Mouse (Mus musculus) MN1 (cell line): ENCODE measurements around the gene Dnah7b.
"Not testable (repeated sequence)": the region's sequence is repeated elsewhere in the genome, so short reads cannot be mapped to it uniquely, and the experiment has no call there.

ENCODE experiments used
- DNase-seq: peaks from one replicate; pipeline ENCODE4 v3.0.0-alpha.2; 2016; ENCODE audit warnings: low spot score

Dnah7b gene

DNA sequence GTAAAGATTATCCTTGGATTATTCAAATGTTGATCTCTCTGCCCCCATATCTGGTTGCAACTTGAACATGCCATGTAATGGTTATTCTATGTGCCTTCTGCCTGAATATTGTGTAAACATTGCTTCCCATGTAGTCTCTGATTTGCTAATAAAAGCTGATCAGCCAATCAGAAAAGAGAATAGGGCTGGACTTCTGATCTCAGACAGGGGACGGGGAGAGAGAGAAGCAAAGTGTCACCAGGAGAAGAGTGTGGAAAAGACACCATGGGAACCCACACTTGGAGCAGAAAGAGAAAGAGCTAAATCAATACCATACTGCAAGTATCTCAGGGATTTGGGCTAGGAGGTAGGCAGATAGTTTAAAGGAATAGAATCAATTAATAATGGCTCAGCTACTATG, at the start of gene Dnah7b:
Gene Dnah7b (plus strand): TSS at position 301 of the 400 bp plus-strand sequence.
- DNase-seq: no peak

DNA sequence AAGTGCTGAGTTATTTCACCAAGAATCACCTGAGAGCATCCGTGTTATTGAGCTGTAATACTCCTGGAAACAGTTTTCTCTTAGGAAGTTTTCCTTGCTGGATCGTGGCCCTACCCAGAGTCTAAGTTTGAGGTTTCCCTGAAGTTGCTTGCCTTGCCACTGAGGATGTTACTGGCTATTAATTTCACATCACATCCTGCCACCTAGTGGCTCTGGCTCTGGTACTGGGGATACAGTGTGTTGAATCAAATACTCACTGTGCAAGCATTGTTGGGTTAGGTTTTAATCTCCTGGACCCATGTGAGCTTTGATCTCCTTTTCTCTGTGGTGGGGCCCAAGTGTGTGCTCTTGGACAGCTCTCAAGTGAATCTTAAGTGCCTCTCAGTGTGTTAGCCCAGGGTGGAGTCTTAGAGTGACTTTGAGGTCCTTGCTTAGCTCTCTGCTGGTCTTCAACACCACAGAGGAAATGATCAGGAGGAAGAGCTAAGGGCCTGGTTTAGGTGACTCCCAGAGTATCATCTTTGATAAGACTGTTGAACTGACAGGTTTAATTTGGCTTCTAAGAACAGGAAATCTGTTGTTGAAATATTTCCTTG, 47.6 kb upstream of the Dnah7b start:
- peak; percentile 41 for DNase-seq

DNA sequence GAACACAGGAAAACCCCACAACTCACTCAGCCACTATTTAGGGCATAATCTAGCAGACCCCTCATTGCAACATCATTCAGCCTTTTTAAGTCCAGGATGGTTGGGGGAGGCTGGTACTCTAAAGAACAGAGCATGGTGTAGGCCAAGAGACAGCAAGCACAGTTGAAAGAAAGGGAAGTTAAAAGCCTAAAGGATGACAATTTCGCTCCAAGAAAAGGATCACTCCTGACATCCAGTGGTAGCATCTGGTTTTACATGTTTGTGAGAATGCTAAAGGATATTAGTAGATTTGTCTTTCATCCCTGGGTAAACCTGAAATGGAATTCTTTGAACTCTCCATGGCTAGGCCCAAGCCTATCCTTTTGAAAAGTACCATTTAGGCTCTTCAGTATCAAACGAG, 43.9 kb upstream of the Dnah7b start:
- DNase-seq: peak; percentile 55

DNA sequence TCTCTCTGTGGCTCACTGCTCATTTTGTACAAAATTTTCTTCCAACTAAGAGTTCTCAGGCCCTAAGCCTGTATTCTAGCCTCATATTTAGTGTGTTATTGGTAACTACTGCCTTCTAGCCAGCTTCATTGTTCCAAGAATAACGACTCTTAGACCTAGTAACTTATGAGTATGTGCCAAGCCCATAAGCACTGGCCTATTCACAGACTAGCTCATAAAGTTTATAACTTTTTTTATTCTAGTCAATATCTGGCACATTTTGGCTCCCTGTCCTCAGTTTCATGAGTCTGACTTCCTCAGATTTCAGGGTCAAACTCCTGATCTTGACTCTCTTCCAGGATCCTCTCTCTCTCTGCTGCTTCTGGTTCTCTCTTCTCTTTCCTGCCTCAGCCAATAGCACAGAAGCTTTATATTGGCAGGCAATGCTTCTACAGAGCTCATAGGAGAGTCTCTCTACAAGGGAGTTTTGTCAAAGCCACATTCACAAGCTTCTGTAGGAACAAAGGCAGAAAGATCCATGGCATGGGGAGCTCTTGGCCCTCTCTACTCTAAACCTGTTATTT, 34.0 kb upstream of the Dnah7b start:
- DNase-seq: no peak

- no peak for DNase-seq
Measured at GRCm38 (mm10) chr1:46048188-46048587, 17.9 kb upstream of the Dnah7b start.

DNA sequence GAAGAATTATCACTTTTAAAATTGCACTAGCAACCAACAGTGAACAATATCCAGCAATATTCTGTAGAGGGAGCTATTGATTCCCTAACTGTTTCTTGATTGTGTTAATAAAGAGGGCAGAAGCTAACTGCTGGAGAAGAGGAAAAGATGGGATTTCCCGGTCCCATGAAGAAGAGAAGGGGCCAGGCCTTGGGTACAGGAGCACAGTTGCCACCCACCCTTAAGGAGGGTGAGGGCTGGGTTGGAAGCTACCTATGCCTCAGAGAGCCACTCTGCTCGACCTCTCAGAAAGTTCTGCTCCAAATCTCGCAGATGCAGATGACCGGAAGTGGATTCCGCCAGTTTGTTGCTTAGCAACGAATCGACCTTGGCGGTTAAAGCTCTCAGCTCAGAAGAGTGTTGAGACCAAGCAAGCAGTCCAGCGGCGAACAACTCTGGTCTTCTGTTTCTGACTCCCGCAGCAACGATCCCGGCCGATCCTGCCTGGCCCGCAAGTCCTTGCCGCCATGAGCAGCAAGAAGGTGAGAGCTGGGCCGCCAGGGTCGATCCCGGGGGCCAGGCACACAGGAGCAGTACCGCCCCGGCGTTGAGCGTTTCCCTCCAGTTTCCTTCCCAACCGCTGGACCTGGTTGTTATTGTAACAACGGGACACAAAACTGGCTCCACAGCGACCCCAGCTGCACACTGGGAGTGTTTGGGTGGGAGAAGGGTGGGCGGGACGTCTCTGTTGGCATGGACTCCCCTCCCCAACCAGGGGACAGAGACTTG, 553 bp downstream of the Dnah7b start:
- no peak for DNase-seq

- DNase-seq: not testable (repeated sequence)
Measured at GRCm38 (mm10) chr1:46068787-46069186, 2.7 kb downstream of the Dnah7b start.

DNA sequence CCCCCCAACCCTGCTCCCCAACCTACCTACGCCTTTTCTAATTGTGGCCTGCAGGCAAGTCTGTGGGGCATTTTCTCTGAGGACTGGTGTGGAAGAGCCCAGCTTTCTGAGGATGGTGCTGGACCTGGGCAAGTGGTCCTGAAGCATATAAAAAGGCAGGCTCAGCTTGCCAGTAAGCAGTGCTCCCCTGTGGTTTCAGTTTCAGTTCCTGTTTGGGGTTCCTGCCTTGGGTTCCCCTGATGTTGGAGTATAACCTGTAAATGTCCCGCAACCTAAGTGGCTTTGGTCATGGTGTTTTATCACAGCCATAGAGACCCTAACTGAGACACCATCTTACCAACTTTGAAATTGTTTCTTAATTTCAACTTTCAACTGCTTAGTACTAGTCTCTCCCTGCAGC, 11.8 kb downstream of the Dnah7b start:
- DNase-seq: no peak

GRCm38 (mm10) chr1:46100484-46100883, 34.4 kb downstream of the Dnah7b start:
- no peak for DNase-seq

DNA sequence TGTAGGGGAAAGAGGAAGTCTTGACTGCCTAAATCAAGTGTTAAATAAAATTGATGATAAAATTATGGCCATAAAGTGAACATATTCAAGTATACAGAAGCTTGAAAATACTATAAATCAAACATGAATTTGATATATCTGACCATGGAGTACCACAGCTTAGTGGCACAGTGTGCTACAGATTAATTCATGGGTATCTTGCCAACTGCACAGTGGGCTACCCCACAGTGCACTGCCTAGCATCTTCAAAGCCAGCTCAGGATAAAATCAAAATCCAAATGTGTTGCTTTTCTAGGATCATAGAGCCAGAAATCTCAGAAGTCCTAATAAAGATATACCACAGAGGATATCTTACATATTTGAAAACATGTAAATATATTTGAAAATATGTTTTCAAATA, 46.5 kb downstream of the Dnah7b start:
- DNase-seq: not testable (repeated sequence)

- DNase-seq: not testable (repeated sequence)
Measured at GRCm38 (mm10) chr1:46117179-46117578, 51.1 kb downstream of the Dnah7b start.

- no peak for DNase-seq
Measured at GRCm38 (mm10) chr1:46128058-46128457, 61.9 kb downstream of the Dnah7b start.

- DNase-seq: not testable (repeated sequence)
Measured at GRCm38 (mm10) chr1:46196835-46197234, 130.7 kb downstream of the Dnah7b start.

- DNase-seq: not testable (repeated sequence)
Measured at GRCm38 (mm10) chr1:46201169-46201568, 135.1 kb downstream of the Dnah7b start.

DNA sequence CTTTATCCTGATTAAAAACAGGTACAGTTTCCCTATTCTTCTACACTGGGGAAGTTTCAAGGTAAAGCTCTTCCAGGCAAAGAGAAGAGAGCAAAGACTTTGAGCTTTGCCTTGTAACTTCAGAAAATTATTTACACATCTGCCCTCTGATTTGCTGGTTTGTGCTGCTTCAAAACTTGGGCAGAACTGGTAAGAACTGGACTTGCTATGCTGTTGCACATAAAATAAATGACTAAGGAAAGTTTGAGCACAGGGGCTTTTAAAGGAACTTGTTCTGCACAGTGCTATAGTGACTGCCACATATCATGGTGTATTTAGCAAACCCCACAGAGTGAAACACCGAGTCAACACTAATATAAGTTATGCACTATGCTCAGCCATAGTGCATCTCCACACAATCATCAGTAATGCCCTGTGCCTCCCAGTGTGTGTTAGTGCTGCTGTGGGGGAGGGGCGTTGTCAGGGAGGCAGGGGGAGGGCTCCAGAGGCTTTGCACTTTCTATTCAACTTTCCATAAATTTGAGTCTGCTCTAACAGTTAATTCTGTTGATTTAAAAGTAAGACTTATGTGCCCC, 144.0 kb downstream of the Dnah7b start:
- DNase-seq: not testable (repeated sequence)

GRCm38 (mm10) chr1:46222704-46223103, 156.6 kb downstream of the Dnah7b start:
- DNase-seq: not testable (repeated sequence)

DNA sequence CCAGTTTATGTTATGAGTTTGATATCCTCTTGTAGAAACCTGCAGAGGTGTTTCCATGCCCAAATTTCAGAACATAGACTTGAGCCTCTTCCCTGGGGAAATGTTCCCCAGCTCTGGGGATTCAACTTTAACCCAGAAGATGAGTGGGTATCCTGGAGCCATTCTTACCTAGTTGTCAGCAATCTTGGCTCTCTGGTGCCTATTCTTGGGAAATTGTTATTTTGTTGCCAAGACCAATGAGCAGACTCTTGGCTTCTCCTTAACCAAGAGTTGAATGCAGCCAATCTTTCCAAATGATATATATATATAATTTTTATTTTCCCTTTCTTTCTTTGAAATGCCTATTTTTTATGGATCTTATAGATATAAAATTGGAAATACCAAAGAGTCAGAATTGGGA, 160.0 kb downstream of the Dnah7b start:
- DNase-seq: not testable (repeated sequence)

GRCm38 (mm10) chr1:46268841-46269240, 202.7 kb downstream of the Dnah7b start:
- not testable (repeated sequence) for DNase-seq

- no peak for DNase-seq
Measured at GRCm38 (mm10) chr1:46271927-46272326, 205.8 kb downstream of the Dnah7b start.

- not testable (repeated sequence) for DNase-seq
Measured at GRCm38 (mm10) chr1:46278057-46278910, 212.2 kb downstream of the Dnah7b start.

DNA sequence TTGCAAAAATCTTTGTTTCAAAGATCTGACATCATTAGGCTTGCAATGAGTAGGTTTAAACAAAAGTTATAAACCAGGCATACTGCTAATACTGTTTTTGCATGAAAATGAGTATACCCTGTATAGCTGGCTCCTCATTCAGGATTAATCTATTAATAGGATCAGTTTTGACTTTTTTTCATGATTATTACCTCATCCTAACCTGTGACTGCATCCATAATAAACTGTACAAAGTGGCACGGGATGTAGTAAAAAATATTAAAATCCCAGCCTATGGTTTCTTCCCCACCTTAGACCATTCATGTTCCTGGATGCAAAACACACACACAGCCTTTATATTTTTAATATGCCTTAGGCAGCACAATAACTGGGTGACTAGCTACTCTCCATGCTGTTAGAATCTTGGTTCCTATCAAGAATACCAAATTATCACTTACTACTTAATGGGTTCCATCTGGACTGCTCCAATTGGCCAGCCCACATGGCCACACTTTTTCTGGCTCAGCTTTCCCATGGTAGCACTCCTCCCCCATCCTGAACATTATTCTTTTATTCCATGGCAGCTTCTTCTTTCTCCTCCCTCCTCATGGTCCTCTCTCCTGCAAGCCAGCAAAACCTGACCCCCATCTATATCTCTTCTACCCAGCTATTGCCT, 212.9 kb downstream of the Dnah7b start:
- DNase-seq: not testable (repeated sequence)
